Comparison of ENCODE assay signal across 1 mouse cellular context in genomic region chr5:115563771-115564585, GRCm38 (mm10).
TF ChIP-seq lines count a peak whose summit lies in the region.

No protein-coding gene starts in this region.

TF ChIP-seq in CH12.LX, 34 proteins besides CTCF, POLR2A, EP300 and RAD21 (continued from another document):
- TF ChIP-seq E2F4 (IDR thresholded peaks at IDR 0.05; ENCODE audit: insufficient replicate concordance, low read depth, low read length) (0 out of 2 replicates have a peak, but pooled peaks have one; percentile 43), GABPA (IDR thresholded peaks at IDR 0.05; ENCODE audit: insufficient replicate concordance, low read depth, low read length) (no peak), MAX (IDR thresholded peaks at IDR 0.05; ENCODE audit: low read length) (peak; percentile 61; the same call in 1 of the 2 replicates), KAT2A (IDR thresholded peaks at IDR 0.05; ENCODE audit: insufficient replicate concordance, low read length) (0 out of 2 replicates have a peak, but pooled peaks have one; percentile 12), CHD1 (IDR thresholded peaks at IDR 0.05; ENCODE audit: low read depth, low read length) (no peak), HCFC1 (IDR thresholded peaks at IDR 0.05; ENCODE audit: low read depth, low read length) (no peak; the same call in 1 of the 2 replicates), TCF12 (IDR thresholded peaks at IDR 0.05; ENCODE audit: low read depth, low read length) (no peak), UBTF (IDR thresholded peaks at IDR 0.05; ENCODE audit: low read depth, low read length) (no peak), CHD2 (IDR thresholded peaks at IDR 0.05; ENCODE audit: low read length) (peak; percentile 70), SMC3 (IDR thresholded peaks at IDR 0.05; ENCODE audit: low read depth, low read length) (peak; percentile 1; the same call in 1 of the 2 replicates), ZC3H11A (IDR thresholded peaks at IDR 0.05; ENCODE audit: low read depth, low read length) (no peak), ZMIZ1 (IDR thresholded peaks at IDR 0.05; ENCODE audit: low read depth, low read length) (peak; percentile 81), USF1 (IDR thresholded peaks at IDR 0.05; ENCODE audit: low read depth, low read length) (no peak), PAX5 (IDR thresholded peaks at IDR 0.05; ENCODE audit: low read length) (no peak)
